Mouse (Mus musculus) left cerebral cortex, adult 9 months (tissue): ENCODE measurements around the gene Fgfr2.

Source experiments
- DNase-seq, 2 experiments: peaks; one replicate each; pipeline ENCODE4 v3.0.0; 2022; ENCODE audit warnings: low spot score in 2 of 2

The Fgfr2 gene

DNA sequence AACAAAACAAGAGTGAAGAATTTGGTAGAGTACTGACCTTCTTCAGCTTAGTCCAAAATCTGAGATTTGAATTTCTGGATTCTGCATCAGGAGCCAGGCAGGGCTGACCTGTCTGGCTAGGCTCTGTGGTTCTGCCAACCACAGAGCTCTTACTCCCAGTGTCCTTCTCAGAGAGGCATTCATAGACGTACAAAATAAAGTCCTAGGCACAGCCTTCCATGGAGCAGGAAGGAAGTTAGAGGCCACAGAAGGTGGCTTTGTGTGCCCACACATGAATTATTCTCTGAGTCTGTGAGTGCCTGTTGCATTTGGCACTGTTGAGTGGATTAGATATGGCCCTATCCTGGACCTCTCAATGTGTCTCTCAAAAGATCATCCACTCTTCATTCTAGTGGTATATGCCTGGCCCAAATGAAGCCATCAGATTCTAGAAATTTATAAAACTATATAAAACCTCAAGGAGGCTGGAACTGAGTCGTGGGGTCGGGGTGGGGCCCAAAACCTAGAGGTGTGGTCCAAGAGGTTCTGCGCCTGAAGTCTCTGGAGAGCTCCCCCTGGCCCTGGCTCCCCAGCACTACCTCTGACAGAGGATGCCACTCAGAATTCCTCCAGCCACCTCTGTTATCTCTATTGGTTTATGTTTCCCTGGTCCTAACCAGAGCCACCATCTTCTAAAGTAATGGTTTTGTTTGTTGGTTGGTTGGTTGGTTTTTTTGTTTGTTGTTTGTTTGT is 234.5 kb downstream of the Fgfr2 start:
- DNase-seq: no peak

DNA sequence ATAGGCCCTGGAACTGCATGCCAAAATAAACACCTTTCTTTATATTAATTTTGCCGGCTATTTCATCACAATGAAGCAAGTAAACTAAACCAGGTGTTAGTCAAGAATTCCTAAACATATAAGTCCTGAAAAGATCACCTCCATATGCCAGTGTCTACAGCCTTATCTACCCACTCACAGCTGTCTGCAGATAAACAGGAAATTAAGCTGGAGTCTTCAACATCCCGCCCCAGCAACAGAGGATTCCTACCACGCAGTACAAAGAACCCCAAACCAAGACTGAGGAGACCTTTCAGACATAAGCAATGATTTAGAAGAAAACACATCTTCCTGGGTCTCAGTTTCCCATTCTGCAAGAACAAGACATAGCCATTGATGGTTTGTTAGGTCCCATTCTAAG is 235.1 kb downstream of the Fgfr2 start:
- no peak for DNase-seq

DNA sequence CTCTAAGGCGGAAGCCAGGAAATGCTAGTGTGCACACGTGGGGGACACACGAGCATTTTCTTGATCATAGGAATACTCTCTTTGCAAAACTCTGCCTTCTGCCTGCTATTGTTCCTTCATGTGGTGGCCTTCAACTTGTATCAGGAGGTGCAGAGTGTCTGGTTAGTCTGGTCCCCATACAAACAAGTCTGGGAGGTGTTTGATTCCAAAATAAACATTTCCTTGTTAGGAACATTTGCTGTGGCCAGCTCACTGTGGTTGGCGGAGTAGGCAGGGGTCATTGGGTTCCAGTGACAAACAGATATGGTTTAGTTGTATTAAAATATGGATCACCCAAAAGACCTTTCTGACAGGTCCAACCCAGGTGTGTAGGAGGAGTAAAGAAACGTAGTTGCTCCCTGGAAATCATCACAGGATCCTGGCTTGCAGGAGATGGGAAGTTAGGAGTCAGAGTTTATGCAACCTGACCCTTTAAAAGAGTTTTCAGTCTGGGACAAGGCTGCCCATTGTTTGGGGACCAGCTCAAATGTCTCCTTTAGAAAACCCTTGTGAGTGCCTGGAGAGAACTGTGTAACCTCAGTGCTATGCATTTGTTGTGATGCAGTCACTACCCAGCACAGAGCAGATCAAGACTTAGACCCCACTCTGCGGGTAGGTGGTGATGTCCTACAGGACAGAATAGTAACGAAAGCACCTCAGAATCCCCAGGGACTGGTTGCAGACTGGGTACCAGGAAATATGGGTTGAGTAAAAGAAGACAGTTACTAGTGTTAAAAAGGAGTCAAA is 235.9 kb downstream of the Fgfr2 start:
- no peak for DNase-seq

DNA sequence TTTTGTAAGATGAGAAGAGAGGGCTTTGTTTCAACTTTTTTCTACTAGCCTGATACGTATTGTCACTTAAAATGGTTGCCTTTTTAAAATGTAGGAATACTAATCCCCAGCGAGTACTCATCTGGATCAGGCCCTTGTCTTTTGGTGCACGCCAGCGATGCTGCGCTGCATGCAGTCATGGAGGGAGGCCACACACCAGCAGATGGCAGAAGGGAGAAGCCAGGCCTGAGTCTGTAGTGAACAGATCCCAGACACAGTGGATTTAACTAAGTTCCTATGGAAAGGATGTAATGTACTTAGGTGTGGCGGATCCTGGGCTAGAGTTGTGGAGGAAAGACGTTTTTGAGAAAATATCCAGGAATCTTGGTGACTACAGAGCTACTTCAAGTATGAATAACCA is 239.1 kb downstream of the Fgfr2 start:
- DNase-seq: peak in 1 of 2 experiments; percentile 20

DNA sequence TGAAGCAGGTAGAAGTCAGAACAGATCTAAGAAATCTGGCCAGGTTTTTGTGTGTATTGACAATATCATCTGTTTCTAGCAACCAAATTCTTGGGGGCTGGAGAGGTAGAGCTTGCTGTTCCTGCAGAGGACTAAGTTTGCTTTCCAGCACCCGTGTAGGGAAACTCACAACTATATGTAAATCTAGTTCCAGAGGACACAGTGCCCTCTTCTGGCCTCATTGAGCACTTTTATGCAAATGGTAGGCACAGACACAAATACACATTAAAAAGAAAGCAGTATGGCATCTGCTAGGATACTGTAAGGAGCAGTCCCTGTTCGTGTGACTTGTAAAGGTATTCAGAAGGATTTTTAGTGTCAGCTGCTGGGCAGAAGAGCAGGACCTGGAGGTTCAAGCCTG is 240.8 kb downstream of the Fgfr2 start:
- no peak for DNase-seq

DNA sequence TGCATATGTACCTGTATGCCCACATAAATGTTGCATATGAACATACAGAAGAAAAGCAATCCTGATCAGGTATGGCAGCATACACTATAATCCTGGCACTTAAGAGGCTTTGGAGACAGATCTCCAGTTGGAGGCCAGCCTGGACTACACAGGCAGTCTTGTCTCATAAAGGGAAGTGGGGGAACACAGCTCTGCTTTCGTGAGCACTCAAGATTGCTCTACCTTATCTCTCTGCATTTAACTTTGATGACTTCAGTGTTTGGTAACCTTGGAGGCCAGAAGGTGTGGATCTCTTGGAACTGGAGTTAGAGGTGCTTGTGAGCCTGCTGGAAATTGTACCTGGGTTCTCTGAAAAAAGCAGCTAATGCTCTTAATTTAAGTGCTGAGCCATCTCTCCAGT is 242.9 kb downstream of the Fgfr2 start:
- DNase-seq: no peak

DNA sequence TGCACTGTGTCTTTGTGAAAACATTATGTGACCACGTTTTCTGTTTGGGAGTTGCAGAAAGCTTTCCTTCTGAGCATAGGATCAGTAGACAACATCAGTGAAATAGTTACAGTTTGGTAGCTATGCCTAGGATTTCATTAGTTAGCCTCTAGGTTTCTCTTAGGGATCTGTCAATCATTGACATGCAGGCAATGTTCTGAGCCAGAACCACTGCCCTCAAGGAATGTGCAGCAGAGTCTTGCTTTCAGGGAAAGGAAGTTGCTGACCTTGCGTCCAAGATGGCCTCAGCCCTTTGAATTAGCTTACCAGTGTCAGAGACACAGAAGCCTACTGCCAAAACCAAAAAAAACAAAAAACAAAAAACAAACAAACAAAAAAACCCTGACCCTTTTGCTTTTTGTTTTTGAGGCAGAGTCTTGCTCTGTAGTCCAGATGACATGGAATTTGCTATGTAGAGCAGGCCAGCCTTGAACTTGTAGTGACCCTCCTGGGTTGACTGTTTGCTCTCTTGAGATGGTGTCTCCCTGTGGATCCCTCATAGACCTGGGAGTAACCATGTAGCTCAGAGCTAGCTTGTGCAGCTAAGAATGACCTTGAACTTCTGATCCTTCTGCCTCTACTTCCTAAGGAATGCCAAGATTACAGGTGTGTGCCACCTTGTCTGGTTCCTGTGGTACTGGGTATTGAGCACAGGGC is 247.6 kb downstream of the Fgfr2 start:
- no peak for DNase-seq

DNA sequence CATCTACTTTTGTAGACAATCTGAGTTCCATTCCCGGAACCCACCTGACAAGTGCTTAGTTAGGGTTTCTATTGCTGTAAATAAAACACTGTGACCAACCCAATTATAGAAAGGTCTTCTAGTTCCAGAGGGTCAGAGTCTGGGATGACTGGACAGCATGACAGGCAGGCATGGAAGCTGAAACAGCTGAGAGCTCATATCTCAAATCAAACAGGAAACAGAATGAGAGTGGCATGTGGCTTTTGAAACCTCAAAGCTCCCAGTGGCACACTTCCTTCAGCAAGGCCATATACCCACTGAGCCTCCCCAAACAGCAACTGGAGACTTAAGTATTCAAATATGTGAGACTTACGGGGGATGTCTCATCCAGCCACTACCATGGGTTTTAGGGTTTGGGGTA is 250.1 kb downstream of the Fgfr2 start:
- DNase-seq: no peak

DNA sequence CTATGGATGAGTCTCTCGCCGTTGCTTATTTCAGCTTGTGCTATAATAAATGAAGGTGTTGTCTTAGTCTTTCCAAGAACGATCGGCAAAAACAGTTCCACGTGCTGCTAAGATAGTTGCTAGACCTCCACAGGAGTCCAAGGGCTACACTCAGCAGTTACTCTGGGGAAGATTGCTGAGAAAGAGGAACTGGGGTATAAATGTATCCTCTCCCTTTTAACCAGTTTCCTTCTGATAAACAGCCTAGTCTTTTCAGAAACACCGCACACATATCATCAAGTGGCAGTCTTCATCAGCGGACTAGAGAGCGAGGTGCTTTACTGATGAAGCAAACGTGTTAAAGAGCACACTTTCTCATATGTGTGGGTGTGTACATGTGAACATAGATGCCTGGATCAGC is 256.8 kb downstream of the Fgfr2 start:
- DNase-seq: no peak

DNA sequence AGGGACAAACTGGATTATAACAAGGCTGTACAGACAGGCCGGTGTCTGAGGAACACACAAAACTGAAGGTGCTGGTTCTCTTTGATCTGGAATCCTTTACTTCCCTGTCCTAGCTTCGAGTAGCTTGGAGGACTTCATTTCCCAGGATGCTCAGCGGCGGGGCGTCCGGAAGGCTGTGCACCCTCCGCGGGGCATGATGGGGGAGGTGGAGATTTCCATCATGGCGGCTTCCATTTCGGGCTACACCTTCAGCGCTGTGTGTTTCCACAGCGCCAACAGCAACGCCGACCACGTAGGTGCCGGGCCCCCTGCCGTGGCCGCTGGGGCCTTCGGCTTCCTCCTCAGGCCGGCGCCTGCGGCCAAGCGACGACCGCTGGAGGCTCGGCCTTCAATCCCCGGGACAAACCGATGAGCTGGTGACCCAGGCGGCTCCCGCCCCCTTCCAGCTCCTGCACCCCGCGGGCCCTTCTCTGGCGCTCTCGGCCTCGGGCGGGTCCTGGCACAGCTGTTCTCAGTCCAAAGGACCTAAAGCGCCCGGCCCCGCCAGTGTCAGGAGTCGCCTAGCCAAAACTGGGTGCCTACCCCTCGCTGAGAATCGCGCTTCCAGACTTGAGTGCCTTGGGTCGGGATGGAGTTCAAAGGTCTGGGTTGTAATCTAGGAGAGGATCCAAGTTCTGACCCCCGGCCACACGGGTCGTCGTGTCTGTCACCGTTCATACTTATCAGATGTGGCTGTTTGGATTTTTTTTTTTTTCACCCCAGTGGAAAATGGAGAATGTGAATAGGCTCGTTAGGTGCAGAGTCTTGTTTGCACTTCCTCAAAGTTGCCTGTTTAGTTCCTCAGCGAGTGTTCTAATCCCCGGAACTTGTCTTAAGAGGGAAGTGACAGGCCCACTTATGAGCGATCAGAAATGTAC is 263.9 kb downstream of the Fgfr2 start, which contains the start of gene Abraxas2:
Gene Abraxas2 (plus strand): TSS at position 184 of the 917 bp plus-strand sequence.
- peak; percentile 43 to 89 for DNase-seq

DNA sequence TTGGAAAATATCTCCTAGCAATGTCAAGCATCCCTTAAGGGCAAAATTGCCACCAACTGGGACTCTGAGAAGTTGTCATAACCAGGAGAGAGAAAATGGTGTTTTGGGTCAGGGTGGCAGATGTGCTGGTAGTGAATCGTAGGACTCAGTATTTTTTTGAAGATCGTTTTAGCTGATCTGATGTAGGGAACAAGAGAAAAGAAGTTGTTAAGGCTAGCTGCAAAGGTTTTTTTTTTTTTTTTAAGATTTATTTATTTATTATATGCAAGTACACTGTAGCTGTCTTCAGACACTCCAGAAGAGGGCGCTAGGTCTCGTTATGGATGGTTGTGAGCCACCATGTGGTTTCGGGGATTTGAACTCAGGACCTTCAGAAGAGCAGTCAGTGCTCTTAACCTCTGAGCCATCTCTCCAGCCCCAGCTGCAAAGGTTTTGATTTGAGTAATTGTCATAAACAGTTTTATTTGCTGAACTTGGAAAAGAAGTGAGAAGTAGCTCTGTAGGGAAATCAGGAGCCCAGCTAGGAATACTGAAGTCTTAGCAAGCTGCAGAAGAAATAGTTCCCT is 265.0 kb downstream of the Fgfr2 start:
- no peak for DNase-seq

DNA sequence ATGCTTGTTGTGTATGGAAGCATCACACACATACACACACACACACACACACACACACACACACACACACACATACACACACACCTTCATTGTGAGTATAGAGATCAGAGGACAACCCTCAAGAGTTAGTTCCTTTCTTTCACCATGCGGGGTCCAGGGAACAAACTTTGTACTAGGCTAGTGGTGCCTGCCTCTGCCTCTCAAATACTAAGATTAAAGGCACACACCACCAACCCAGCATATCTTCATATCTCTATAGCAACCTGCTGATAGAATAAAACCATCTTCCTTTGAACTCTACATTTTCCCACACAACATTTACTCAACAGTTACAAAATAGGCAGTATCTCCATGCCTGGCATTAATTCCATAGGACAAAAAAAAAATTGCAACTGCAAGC is 267.1 kb downstream of the Fgfr2 start:
- DNase-seq: no peak

DNA sequence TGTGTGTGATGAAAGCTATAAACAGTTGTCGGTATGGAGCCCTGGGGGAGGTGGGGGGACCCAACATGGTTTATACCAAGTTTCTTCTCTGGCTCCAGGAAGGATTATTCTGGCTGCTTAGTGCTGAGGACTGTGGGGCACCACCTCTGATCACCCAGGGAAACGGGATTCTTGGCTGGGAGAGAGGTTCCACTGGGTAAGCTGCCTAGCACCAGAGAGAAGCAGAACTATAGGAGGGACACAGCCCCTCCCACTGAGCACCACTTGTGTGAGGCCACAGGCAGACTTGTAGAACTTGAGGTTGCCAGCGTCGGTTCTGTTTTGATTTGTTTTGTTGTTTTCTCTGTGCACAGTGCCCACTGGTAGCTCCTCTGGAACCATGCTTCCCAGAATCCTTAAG is 269.2 kb downstream of the Fgfr2 start:
- no peak for DNase-seq

DNA sequence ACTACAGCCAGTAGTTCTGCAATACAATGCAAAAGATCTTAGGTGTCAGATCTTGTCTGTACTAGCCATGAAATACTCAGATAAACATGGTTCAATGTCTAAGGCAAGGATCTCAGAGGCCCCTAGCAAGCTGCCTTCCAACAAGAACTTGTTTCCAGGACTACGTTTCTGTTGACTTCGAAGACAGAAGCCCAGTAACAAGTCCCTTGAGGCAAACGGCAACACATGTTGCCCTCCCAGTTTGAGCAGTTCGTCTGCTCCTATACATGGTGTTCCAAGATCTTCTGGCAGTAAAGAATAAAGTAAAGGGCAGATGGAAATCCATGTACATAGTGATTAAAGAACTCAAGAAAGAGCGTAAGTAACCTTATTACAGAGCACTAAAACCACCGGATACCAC is 269.8 kb downstream of the Fgfr2 start:
- no peak for DNase-seq

DNA sequence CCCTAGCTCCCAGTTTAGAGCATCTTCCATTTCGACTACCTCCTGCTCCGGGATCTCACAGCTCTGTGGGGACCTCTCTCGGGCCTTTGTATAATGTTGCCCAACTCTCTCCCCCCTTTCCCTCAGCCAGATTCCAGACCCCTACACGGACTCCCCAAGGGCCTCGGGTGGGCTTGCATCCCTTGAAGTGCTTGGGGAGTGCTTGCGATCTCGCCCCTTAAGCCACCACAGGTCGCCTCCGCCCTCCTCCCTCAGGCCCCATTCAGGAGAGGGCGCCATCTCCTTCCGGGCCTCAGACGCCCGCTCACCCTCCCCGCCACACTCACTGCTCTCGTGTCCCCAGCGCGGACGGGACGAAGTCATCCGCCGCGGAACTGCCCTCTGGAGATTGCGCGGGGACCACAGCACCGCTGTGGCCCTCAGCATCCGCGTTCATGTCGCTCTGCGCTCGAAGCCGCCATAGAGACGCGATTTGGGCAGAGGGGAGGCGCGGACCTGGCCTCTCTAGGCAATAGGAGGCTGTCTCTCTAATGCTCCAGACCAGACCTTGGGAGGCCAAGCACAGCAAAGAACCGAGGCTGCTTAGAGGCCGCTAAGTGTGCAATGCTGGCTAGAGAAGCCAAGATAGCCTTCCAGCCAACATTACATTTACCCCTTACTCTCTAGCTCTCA is 270.8 kb downstream of the Fgfr2 start, which contains the start of gene Eef1akmt2:
Gene Eef1akmt2 (minus strand): TSS at position 501 of the 672 bp plus-strand sequence.
- peak; percentile 33 to 84 for DNase-seq

DNA sequence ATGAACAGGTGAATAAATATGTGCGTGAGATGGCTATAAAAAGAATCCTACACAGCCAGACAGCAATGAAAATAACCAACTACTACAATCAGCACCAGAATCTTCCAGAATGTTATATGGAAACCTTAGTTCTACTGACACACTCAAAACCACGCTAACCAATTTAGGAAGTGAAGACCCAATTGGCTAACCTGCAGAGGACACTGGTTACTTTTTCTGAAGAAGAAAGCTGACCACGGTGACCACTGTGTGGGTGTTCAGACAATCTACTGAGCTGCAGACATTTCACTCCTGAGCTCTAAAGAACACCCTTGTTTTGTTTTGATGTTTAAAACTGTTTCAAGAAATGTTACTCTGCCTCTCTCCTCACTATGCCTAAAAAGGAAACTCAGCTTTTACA is 280.0 kb downstream of the Fgfr2 start:
- DNase-seq: no peak

DNA sequence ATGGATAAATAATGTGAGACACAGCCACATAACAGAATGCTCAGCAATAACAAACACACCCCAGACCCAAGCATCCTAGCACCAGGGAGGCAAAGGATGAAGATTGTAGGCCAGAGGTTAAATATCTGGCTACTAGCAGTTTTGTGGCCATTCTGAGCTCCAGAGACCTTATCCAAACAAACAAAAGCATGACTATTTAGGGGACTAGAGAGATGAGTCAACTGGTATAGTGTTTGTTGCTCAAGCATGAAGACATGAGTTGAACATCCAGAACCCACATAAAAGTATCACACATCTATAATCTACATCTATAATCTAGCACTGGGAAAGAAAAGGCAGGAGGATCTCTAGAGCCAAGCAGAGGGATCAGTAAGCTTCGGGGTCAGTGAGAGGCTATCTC is 280.7 kb downstream of the Fgfr2 start:
- no peak for DNase-seq

DNA sequence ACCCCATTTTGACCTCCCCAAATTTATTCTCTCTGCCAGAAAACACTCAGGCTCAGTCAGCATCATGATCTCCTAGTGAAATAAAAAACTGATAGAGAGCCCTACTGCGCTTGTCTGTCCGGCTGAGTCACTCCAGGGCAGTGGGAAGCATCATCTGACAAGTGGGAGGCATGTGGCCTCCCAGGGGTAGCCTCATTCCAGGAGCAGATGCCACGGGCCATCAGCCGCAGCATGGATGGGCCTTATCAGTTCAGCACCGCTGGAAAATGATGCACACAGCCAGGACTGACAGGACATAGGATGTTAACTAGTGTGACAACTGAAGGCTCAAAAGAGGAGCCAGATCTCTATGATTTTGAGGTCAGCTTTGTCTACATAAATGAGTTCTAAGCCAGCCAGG is 281.9 kb downstream of the Fgfr2 start:
- DNase-seq: no peak

DNA sequence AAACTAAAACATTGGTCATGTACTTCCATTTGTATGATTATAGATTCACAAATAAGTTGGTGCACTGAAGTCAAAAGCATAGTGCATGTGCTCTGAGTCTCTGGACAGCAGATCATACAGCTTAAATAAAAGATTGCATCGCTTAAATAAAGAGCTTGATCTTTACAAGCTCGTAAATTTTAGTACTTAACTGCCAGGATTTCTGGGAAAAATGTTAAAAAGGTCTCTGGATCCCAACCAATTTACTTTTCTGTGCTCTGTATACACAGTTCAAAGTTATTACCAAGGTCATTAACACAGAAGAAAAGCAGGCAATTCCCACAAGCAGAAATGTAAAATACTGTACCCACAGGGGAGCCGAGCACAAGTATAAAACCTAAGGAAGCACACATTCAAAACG is 292.2 kb downstream of the Fgfr2 start:
- no peak for DNase-seq

DNA sequence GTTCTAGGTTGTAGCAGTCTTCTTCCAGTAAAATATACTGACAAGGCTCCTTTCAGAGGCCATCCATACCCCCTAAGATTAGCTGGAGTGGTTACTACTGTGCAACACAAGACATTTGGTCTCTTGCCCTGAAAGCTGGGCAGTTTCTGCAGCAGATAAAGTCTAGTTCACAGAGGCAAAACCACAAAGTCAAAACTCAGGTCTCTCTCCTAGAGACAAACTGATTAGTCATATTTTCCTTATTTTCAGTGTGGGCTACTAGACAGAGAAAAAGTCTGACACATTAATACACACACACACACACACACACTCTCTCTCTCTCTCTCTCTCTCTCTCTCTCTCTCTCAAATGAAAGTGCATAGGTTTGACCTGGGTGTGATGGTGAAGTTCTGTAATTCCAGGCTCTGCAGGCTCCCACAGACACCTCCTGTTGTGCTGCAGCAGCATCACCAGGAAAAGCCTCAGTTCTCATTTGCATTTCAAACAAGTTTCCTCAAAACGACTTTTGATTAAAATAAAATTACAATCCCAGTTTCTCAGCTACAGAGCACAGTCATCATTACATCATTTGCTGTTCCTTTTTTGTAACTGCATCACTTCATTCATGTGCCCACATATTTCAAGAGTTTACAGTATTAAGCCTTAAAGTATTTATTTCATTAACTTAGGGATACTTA is 298.7 kb downstream of the Fgfr2 start:
- no peak for DNase-seq
